Mouse (Mus musculus): ENCODE data around the gene Shoc2. TPM values are rescaled to one million over a fixed set of nuclear protein-coding genes. Genes with fewer than 3 reads are reported as not detected.
A peak's percentile ranks its signal among the peaks of the same experiment; 100 is the strongest.
"Not testable (repeated sequence)": the region's sequence is repeated elsewhere in the genome, so short reads cannot be mapped to it uniquely, and the experiment has no call there.

Shoc2 gene
- polyA plus RNA-seq, 1 experiment from 2014 or later = 34.5 TPM

DNA sequence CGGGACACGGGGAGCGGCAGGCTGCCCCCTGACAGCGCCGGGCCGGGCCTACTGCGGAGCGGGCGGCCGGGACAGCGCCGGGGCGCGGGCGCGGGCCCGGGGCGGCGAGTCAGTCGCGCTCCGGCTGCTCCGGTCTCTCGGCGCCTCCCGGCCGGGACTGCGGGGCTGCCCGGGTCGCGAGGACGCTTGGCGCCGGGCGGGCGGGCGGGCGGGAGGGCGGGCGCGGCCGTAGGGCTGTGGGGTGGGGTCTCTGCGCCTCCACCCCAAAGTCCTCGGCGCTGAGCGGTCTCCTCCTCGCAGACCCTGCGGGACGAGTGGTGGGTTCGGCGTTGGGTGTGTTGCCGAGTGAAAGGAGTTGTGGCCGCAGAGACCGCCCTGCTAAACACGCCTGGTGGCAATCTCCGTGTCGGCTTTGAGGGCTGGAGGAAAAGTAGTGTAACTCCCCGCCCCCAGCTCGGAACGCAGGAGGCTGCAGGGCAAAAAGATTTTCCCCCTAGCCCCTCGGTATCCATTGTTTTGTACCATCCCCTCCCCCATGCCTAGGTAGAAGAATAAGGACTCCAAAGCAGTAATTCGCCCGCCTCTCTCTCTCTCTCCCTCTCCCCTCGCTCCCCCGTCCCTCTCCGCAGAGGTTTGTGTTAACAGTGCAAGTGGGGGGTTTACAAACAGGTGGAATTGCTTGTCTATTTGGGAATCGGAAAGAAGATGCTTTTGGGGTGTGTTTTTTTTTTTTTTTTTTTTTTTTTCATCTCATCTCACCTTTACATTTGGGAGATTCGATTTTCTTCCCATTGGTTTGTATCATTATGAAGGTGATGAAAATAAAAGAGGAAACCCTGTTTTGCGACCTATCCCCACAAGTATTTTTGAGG lies 1.3 kb downstream of the Shoc2 start:
- under 1% methylated on average over 48 of the region's 69 CpGs for WGBS

DNA sequence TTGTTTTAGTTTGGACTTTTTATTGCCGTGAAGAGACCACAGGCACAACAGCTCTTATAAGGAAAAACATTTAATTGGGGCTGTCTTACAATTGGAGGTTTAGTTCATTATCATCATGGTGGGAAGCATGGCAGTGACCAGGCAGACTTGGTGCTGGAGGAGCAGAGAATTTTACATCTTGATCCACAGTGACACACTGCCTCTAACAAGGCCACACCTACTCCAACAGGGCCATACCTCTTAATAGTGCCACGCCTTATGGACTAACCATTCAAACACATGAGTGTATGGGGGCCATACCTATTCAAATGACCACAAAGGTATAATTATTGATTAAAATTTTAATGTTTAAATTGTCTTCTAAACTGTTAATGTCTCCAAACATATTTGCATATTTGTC lies 13.4 kb downstream of the Shoc2 start:
- no peak for DNase-seq (ENCODE audit: low spot score)
- Histone ChIP-seq H3K4me3 (replicated peaks; ENCODE audit: low read depth, low read length) (no peak overlapping the region), H3K9me3 (replicated peaks; ENCODE audit: low read length) (no peaks in the 10 kb centered on the region), H3K9ac (ENCODE audit: low read depth, low read length) (no peak overlapping the region), H3K4me2 (ENCODE audit: low read length) (no peak overlapping the region), H3K4me1 (replicated peaks; ENCODE audit: insufficient read depth, low read length) (0 out of 2 replicates have a peak, but pooled peaks cover 3% of the 10 kb centered on the region), H3K36me3 (ENCODE audit: insufficient read depth, low read length) (no peaks in the 10 kb centered on the region), H3K27ac (no peak overlapping the region), H3K27me3 (ENCODE audit: insufficient read depth, low read length) (no peaks in the 10 kb centered on the region)
- no peak for ATAC-seq (replicated peaks; ENCODE audit: low FRiP score, low read depth)
- 90% methylated on average over 2 of the region's 2 CpGs for WGBS
- no peak for TF ChIP-seq CTCF (IDR thresholded peaks at IDR 0.05; ENCODE audit: low read depth)

More for the DNA sequence above, 1.3 kb downstream of the Shoc2 start:
- Histone ChIP-seq H3K4me3 (replicated peaks; ENCODE audit: low read depth, low read length) (peak overlapping the region; percentile 98), H3K4me2 (ENCODE audit: low read length) (peak overlapping the region; percentile 64), H3K4me1 (replicated peaks; ENCODE audit: insufficient read depth, low read length) (no peaks in the 10 kb centered on the region), H3K27ac (peak overlapping the region; percentile 97), H3K9me3 (replicated peaks; ENCODE audit: low read length) (no peaks in the 10 kb centered on the region), H3K27me3 (ENCODE audit: insufficient read depth, low read length) (no peaks in the 10 kb centered on the region), H3K36me3 (ENCODE audit: insufficient read depth, low read length) (0 out of 2 replicates have a peak, but pooled peaks cover 3% of the 10 kb centered on the region), H3K9ac (ENCODE audit: low read depth, low read length) (peak overlapping the region; percentile 98)
- DNase-seq (ENCODE audit: low spot score) = peak; percentile 72
- no peak for TF ChIP-seq CTCF (IDR thresholded peaks at IDR 0.05; ENCODE audit: low read depth)
- peak; percentile 16 for ATAC-seq (replicated peaks; ENCODE audit: low FRiP score, low read depth)

- ATAC-seq (replicated peaks; ENCODE audit: low FRiP score, low read depth) (no peak), DNase-seq (ENCODE audit: low spot score) (no peak)
- no peaks in the 10 kb centered on the region for H3K27me3 ChIP-seq (ENCODE audit: insufficient read depth, low read length)
- H3K9me3 ChIP-seq (replicated peaks; ENCODE audit: low read length) = no peaks in the 10 kb centered on the region
- H3K36me3 ChIP-seq (ENCODE audit: insufficient read depth, low read length) = no peaks in the 10 kb centered on the region
- TF ChIP-seq CTCF (IDR thresholded peaks at IDR 0.05; ENCODE audit: low read depth) = no peak
- 84% methylated on average over 4 of the region's 4 CpGs for WGBS
- no peak overlapping the region for H3K4me2 ChIP-seq (ENCODE audit: low read length)
- H3K4me1 ChIP-seq (replicated peaks; ENCODE audit: insufficient read depth, low read length) = no peaks in the 10 kb centered on the region
- H3K27ac ChIP-seq = no peak overlapping the region
- H3K9ac ChIP-seq (ENCODE audit: low read depth, low read length) = no peak overlapping the region
- H3K4me3 ChIP-seq (replicated peaks; ENCODE audit: low read depth, low read length) = no peak overlapping the region
Measured at GRCm38 (mm10) chr19:53962511-53962910, 18.4 kb downstream of the Shoc2 start.

GRCm38 (mm10) chr19:53964347-53964746 lies 20.2 kb downstream of the Shoc2 start:
- not testable (repeated sequence) for ATAC-seq (replicated peaks; ENCODE audit: low FRiP score, low read depth); H3K27me3 ChIP-seq (ENCODE audit: insufficient read depth, low read length); H3K9ac ChIP-seq (ENCODE audit: low read depth, low read length); H3K4me1 ChIP-seq (replicated peaks; ENCODE audit: insufficient read depth, low read length); DNase-seq (ENCODE audit: low spot score); H3K4me3 ChIP-seq (replicated peaks; ENCODE audit: low read depth, low read length); H3K4me2 ChIP-seq (ENCODE audit: low read length); H3K9me3 ChIP-seq (replicated peaks; ENCODE audit: low read length); H3K36me3 ChIP-seq (ENCODE audit: insufficient read depth, low read length); H3K27ac ChIP-seq
- 97% methylated on average over 3 of the region's 3 CpGs for WGBS

GRCm38 (mm10) chr19:53964910-53965633 lies 21.0 kb downstream of the Shoc2 start:
- WGBS = 88% methylated on average over 10 of the region's 10 CpGs
- Histone ChIP-seq H3K4me3 (replicated peaks; ENCODE audit: low read depth, low read length) (no peak overlapping the region), H3K9ac (ENCODE audit: low read depth, low read length) (no peak overlapping the region), H3K9me3 (replicated peaks; ENCODE audit: low read length) (no peaks in the 10 kb centered on the region), H3K4me1 (replicated peaks; ENCODE audit: insufficient read depth, low read length) (no peaks in the 10 kb centered on the region), H3K36me3 (ENCODE audit: insufficient read depth, low read length) (no peaks in the 10 kb centered on the region), H3K4me2 (ENCODE audit: low read length) (no peak overlapping the region), H3K27ac (no peak overlapping the region), H3K27me3 (ENCODE audit: insufficient read depth, low read length) (no peaks in the 10 kb centered on the region)
- DNase-seq (ENCODE audit: low spot score) (no peak), ATAC-seq (replicated peaks; ENCODE audit: low FRiP score, low read depth) (no peak)
- TF ChIP-seq CTCF (IDR thresholded peaks at IDR 0.05; ENCODE audit: low read depth) = no peak

GRCm38 (mm10) chr19:53969226-53969625 lies 25.1 kb downstream of the Shoc2 start:
- Histone ChIP-seq H3K4me2 (ENCODE audit: low read length) (no peak overlapping the region), H3K4me3 (replicated peaks; ENCODE audit: low read depth, low read length) (no peak overlapping the region), H3K4me1 (replicated peaks; ENCODE audit: insufficient read depth, low read length) (no peaks in the 10 kb centered on the region), H3K27ac (no peak overlapping the region), H3K9ac (ENCODE audit: low read depth, low read length) (no peak overlapping the region), H3K36me3 (ENCODE audit: insufficient read depth, low read length) (no peaks in the 10 kb centered on the region), H3K27me3 (ENCODE audit: insufficient read depth, low read length) (no peaks in the 10 kb centered on the region), H3K9me3 (replicated peaks; ENCODE audit: low read length) (no peaks in the 10 kb centered on the region)
- 92% methylated on average over 3 of the region's 3 CpGs for WGBS
- DNase-seq (ENCODE audit: low spot score) (no peak), ATAC-seq (replicated peaks; ENCODE audit: low FRiP score, low read depth) (no peak)
- TF ChIP-seq CTCF (IDR thresholded peaks at IDR 0.05; ENCODE audit: low read depth) = no peak
